ENCODE assay signal across 17 mouse cellular contexts in the genomic region with DNA sequence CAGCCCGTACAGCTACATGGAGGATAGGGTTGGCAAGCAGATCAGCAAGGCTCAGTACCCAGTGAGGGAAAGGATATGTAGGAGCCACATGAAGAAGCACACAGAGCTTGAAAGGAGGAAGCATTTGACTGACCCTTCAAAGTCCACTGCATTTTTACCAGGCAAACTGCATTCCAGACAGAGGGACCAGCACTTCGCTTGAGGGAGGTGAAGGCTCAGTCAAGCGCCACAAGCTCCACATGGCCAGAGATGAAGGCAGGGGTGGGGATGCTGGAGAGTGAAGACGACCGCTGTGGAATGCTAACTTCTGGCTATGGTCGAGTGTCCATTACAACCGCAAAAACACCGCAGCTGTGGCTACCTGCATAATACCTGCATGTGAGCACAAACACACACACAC.
DNase-seq lines count a peak whose midpoint lies in the region; ATAC-seq and TF ChIP-seq lines count a peak whose summit lies in the region.
"Had no signal": no experiment of that assay in that cellular context is flagged by ENCODE, and none has a peak within 500 bp of the region (broad histone marks: within the 10 kb centered on the region; RNA-seq: fewer than 3 reads in every experiment).

No protein-coding gene starts in this region.

- POLR2A ChIA-PET in Patski (lab: Charles Lee): interaction anchor here (0.6 kb wide), 1 partner anchor 189 kb away, joined by 4 read pairs; no protein-coding TSS in a partner anchor

- H3K27me3 ChIP-seq in Patski: no peaks in the 10 kb centered on the region
- H3K27me3 ChIP-seq: CH12.LX; embryonic facial prominence, embryonic 12.5 days; forebrain, embryonic 15.5 days; heart, embryonic 13.5 days had no signal

- in situ Hi-C loops in Patski (cut with MboI; ENCODE audit: low pct_unique_long_range_greater_than_20kb): no loop called here

- CTCF ChIA-PET in Patski (lab: Charles Lee): no interaction called here

- peak; percentile 31 for ATAC-seq in Patski
- ATAC-seq: forebrain, embryonic 15.5 days had no signal

- no peak for TF ChIP-seq CTCF in Patski (IDR thresholded peaks at IDR 0.05)

- no peak for DNase-seq in Patski (ENCODE audit: low read depth, low spot score)
- DNase-seq in kidney, adult 9 months: peak; percentile 59
- peak; percentile 52 for DNase-seq in kidney, postnatal 10 days
- DNase-seq in kidney, postnatal 4 days: peak; percentile 29 to 58
- no peak for DNase-seq in MN1 (ENCODE audit: low spot score)
- DNase-seq in layer of hippocampus, postnatal 36 days: no peak
- DNase-seq: adrenal gland, postnatal 10 days; cerebellum, adult 11 months; cerebellum, adult 8-10 months; cerebellum, postnatal 14 days; gastrocnemius, postnatal 36 days; heart, adult 11 months; heart, postnatal 36 days had no signal

Comparison
In these comparisons a context has a peak if more than half of its experiments do, and no peak if none do; other contexts are left out.
1. DNase-seq: peak in kidney, adult 9 months (single experiment), kidney, postnatal 10 days (single experiment) and kidney, postnatal 4 days (2 of 2); none in Patski (single experiment), MN1 (single experiment) and layer of hippocampus, postnatal 36 days (0 of 2).